Mouse (Mus musculus) heart, embryonic 15.5 days (tissue): Measurements from ENCODE around the gene Magee1. TPM values are rescaled to one million over a fixed set of nuclear protein-coding genes. Genes with fewer than 3 reads are reported as not detected.

Source experiments
- ATAC-seq: fragments of 200-750 bp; cut with Nextera tagmentation; replicated peaks from 2 replicates; pipeline ENCODE4 v1.8.0; 2017; ENCODE audit warnings: low read depth, moderate TSS enrichment; ENCODE audit not compliant: insufficient number of reproducible peaks, insufficient read depth, low FRiP score
- H3K27ac ChIP-seq: fragments of 300-500 bp; sonication (generic); 2 replicates; pipeline ENCODE4 v1.5.1; 2015; ENCODE audit warnings: mild to moderate bottlenecking, inconsistent platforms
- H3K27me3 ChIP-seq: fragments of 300-500 bp; sonication (generic); 2 replicates; pipeline ENCODE4 v1.6.1; 2015; ENCODE audit warnings: inconsistent platforms
- H3K36me3 ChIP-seq: fragments of 300-500 bp; sonication (generic); 2 replicates; pipeline ENCODE4 v1.6.1; 2015; ENCODE audit warnings: mild to moderate bottlenecking, inconsistent platforms
- H3K4me1 ChIP-seq: fragments of 300-500 bp; sonication (generic); replicated peaks from 2 replicates; pipeline ENCODE4 v1.6.1; 2015; ENCODE audit warnings: inconsistent platforms
- H3K4me2 ChIP-seq: fragments of 300-500 bp; sonication (generic); 2 replicates; pipeline ENCODE4 v1.6.1; 2015; ENCODE audit warnings: inconsistent platforms, mild to moderate bottlenecking, moderate library complexity
- H3K4me3 ChIP-seq: fragments of 300-500 bp; sonication (generic); 2 replicates; pipeline ENCODE4 v1.5.1; 2015; ENCODE audit warnings: mild to moderate bottlenecking, inconsistent platforms
- H3K9ac ChIP-seq: fragments of 300-500 bp; sonication (generic); 2 replicates; pipeline ENCODE4 v1.6.1; 2015; ENCODE audit warnings: mild to moderate bottlenecking, inconsistent platforms
- H3K9me3 ChIP-seq: fragments of 300-500 bp; sonication (generic); replicated peaks from 2 replicates; pipeline ENCODE4 v1.6.1; 2016; ENCODE audit warnings: inconsistent platforms
- WGBS: fragments of 180-500 bp; shearing (Covaris S2); methylation state at CpG from one replicate; pipeline ENCODE4 v1.1.7; 2015; ENCODE audit warnings: mixed read lengths; 5-methylcytosine and 5-hydroxymethylcytosine counted together
- polyA plus RNA-seq: library from polyadenylated mRNA; unstranded; fragments of >200 nt; fragmentation: Nextera tagmentation; extraction: Ambion mirVana; gene quantifications from 2 replicates; pipeline ENCODE4 v1.2.1, GENCODE M21; 2015

The Magee1 gene
- polyA plus RNA-seq, 1 experiment from 2014 or later, result 11.5 TPM

GRCm38 (mm10) chrX:105167217-105167616, 47.0 kb downstream of the Magee1 start:
- Histone ChIP-seq H3K36me3 (no peaks in the 10 kb centered on the region), H3K27ac (no peak overlapping the region), H3K4me3 (no peak overlapping the region), H3K4me2 (no peak overlapping the region), H3K9me3 (no peaks in the 10 kb centered on the region), H3K27me3 (peaks cover 12% of the 10 kb centered on the region), H3K9ac (no peak overlapping the region), H3K4me1 (no peaks in the 10 kb centered on the region)
- ATAC-seq, result no peak
- WGBS, result 48% methylated on average over 2 of the region's 2 CpGs

Other genes with a start within 250 kb of the Magee1 start
- 33.3 and 37.1 TPM in 2 replicates for gene Pbdc1, start 40.6 kb upstream of the Magee1 start, polyA plus RNA-seq